Mouse (Mus musculus): ENCODE results near the gene Syne1. TPM values are rescaled to one million over a fixed set of nuclear protein-coding genes. Genes with fewer than 3 reads are reported as not detected.

Syne1 gene
- polyA plus RNA-seq, 1 experiment from 2014 or later = 21.7 TPM

GRCm38 (mm10) chr10:5141471-5141870 is 409.8 kb downstream of the Syne1 start:
- Histone ChIP-seq H3K9me3 (ENCODE audit: control insufficient read depth, low read length) (no peaks in the 10 kb centered on the region), H3K4me3 (replicated peaks; ENCODE audit: low read length) (no peak overlapping the region), H3K27me3 (ENCODE audit: control insufficient read depth, insufficient read depth, low read length) (no peaks in the 10 kb centered on the region), H3K4me1 (replicated peaks; ENCODE audit: control insufficient read depth, insufficient read depth, low read length) (no peaks in the 10 kb centered on the region), H3K9ac (no peak overlapping the region), H3K4me2 (replicated peaks) (no peak overlapping the region), H3K36me3 (replicated peaks; ENCODE audit: control insufficient read depth, insufficient read depth) (peaks cover 44% of the 10 kb centered on the region), H3K27ac (no peak overlapping the region)
- WGBS = 87% methylated on average over 5 of the region's 5 CpGs
- DNase-seq (ENCODE audit: low spot score) (no peak), ATAC-seq (ENCODE audit: low FRiP score) (no peak)

DNA sequence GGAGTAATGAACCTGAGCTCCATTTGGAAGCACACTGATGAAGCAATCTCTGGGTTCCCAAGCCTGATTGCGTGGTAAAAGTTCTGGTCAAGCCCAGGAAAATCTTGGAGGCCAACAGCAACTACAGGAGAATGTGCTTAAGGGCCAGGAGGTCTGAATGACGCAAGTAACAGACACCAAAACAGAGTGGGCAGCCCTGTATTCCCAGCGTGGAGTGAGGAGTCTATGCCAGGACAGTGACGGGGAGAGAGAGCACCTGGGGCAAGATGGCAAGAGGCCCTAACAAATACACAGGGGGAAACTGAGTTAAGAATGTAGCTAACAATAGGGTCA is 411.4 kb downstream of the Syne1 start:
- WGBS = 88% methylated on average over 4 of the region's 4 CpGs
- no peaks in the 10 kb centered on the region for H3K27me3 ChIP-seq (ENCODE audit: control insufficient read depth, insufficient read depth, low read length)
- no peak overlapping the region for H3K4me3 ChIP-seq (replicated peaks; ENCODE audit: low read length)
- H3K4me2 ChIP-seq (replicated peaks) = no peak overlapping the region
- H3K27ac ChIP-seq = no peak overlapping the region
- no peak for DNase-seq (ENCODE audit: low spot score)
- ATAC-seq (ENCODE audit: low FRiP score) = no peak
- no peak overlapping the region for H3K9ac ChIP-seq
- H3K9me3 ChIP-seq (ENCODE audit: control insufficient read depth, low read length) = no peaks in the 10 kb centered on the region
- peaks cover 44% of the 10 kb centered on the region for H3K36me3 ChIP-seq (replicated peaks; ENCODE audit: control insufficient read depth, insufficient read depth)
- no peaks in the 10 kb centered on the region for H3K4me1 ChIP-seq (replicated peaks; ENCODE audit: control insufficient read depth, insufficient read depth, low read length)

DNA sequence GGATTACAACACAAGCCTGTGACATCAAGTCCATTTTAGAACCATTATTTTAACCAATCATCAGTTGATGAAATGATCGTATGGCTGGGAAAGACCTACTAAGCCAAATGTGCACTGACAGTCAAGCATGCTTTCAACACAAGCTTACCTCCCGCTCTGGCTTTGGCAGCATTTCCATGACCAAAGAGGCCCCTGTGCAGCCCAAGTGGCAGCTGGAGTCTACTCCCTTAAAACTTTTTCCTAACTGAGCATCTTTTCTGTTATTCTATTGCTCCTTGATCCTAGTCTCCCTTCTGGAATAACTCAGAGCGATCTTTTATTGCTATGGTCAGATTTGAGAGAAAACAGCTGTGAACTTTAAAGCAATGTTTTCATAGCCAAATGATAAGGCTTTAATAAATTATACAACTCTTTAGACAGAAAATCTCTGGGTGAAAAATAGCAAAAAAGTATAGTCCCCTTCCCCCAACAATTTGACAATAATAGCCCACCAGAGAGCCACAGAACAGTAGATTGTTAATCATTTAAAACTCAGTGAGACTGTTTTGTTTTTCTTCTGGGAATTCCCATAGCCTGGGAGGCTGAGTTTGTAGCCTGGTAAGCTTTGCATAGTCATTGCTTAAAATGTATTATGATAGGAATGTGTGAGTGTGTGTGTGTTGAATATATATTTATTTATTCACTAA is 411.9 kb downstream of the Syne1 start:
- H3K4me1 ChIP-seq (replicated peaks; ENCODE audit: control insufficient read depth, insufficient read depth, low read length) = no peaks in the 10 kb centered on the region
- no peak overlapping the region for H3K27ac ChIP-seq
- H3K9me3 ChIP-seq (ENCODE audit: control insufficient read depth, low read length) = no peaks in the 10 kb centered on the region
- WGBS = 92% methylated on average over 3 of the region's 3 CpGs
- H3K36me3 ChIP-seq (replicated peaks; ENCODE audit: control insufficient read depth, insufficient read depth) = peaks cover 44% of the 10 kb centered on the region
- DNase-seq (ENCODE audit: low spot score) = no peak
- no peak overlapping the region for H3K4me3 ChIP-seq (replicated peaks; ENCODE audit: low read length)
- no peak overlapping the region for H3K4me2 ChIP-seq (replicated peaks)
- H3K27me3 ChIP-seq (ENCODE audit: control insufficient read depth, insufficient read depth, low read length) = no peaks in the 10 kb centered on the region
- ATAC-seq (ENCODE audit: low FRiP score) = no peak
- no peak overlapping the region for H3K9ac ChIP-seq

- no peaks in the 10 kb centered on the region for H3K27me3 ChIP-seq (ENCODE audit: control insufficient read depth, insufficient read depth, low read length)
- H3K9me3 ChIP-seq (ENCODE audit: control insufficient read depth, low read length) = no peaks in the 10 kb centered on the region
- no peak overlapping the region for H3K9ac ChIP-seq
- H3K4me2 ChIP-seq (replicated peaks) = no peak overlapping the region
- no peak overlapping the region for H3K27ac ChIP-seq
- no peaks in the 10 kb centered on the region for H3K4me1 ChIP-seq (replicated peaks; ENCODE audit: control insufficient read depth, insufficient read depth, low read length)
- ATAC-seq (ENCODE audit: low FRiP score) (no peak), DNase-seq (ENCODE audit: low spot score) (no peak)
- no peak overlapping the region for H3K4me3 ChIP-seq (replicated peaks; ENCODE audit: low read length)
- peaks cover 15% of the 10 kb centered on the region for H3K36me3 ChIP-seq (replicated peaks; ENCODE audit: control insufficient read depth, insufficient read depth)
- WGBS = 95% methylated on average over 3 of the region's 3 CpGs
These were observed 419.2 kb downstream of the Syne1 start for GRCm38 (mm10) chr10:5132050-5132449.

DNA sequence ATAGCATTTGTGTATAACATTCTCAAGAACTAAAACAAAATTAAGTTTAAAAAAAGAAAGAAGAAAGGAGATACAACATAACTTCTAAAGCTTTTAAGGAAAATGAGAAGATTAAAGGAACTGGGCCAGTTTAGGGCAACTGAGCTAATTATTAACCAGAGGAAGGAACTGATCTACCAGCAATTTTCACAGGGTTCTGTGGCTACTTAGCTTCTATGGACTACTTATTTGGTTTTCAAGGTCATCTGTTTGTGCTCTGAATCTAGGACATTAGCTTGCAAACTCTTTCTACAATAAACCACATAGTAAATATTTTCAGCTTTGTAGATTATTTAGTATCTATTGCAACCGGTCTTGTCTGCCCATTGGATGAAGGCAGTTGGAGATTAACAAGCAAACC is 420.8 kb downstream of the Syne1 start:
- DNase-seq (ENCODE audit: low spot score) = no peak
- H3K9ac ChIP-seq = no peak overlapping the region
- peaks cover 31% of the 10 kb centered on the region for H3K36me3 ChIP-seq (replicated peaks; ENCODE audit: control insufficient read depth, insufficient read depth)
- WGBS = 96% methylated on average over 1 of the region's 1 CpGs
- no peak overlapping the region for H3K4me3 ChIP-seq (replicated peaks; ENCODE audit: low read length)
- H3K4me2 ChIP-seq (replicated peaks) = no peak overlapping the region
- H3K9me3 ChIP-seq (ENCODE audit: control insufficient read depth, low read length) = no peaks in the 10 kb centered on the region
- no peaks in the 10 kb centered on the region for H3K27me3 ChIP-seq (ENCODE audit: control insufficient read depth, insufficient read depth, low read length)
- no peaks in the 10 kb centered on the region for H3K4me1 ChIP-seq (replicated peaks; ENCODE audit: control insufficient read depth, insufficient read depth, low read length)
- ATAC-seq (ENCODE audit: low FRiP score) = no peak
- H3K27ac ChIP-seq = no peak overlapping the region

DNA sequence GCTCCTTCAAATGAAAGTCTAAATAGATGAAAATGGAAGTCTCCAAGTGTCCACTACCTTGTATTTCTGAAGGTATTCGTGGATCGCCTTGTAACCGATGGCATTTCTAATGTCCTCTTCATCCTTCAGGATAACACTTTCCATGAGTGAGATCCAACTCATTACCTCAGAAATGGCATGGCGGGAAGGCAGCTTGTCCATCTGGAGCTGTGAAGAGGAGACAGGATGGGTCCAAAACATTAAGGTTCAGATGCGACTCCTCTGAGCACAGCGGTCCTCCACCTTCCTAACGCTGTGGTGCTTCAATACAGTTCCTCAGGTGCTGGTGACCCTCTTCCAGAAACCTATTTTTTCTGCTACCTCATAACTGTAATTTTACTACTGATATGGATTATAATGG is 426.5 kb downstream of the Syne1 start:
- peaks cover 68% of the 10 kb centered on the region for H3K36me3 ChIP-seq (replicated peaks; ENCODE audit: control insufficient read depth, insufficient read depth)
- DNase-seq (ENCODE audit: low spot score) (no peak), ATAC-seq (ENCODE audit: low FRiP score) (no peak)
- H3K27ac ChIP-seq = no peak overlapping the region
- H3K27me3 ChIP-seq (ENCODE audit: control insufficient read depth, insufficient read depth, low read length) = no peaks in the 10 kb centered on the region
- WGBS = 99% methylated on average over 7 of the region's 7 CpGs
- no peaks in the 10 kb centered on the region for H3K4me1 ChIP-seq (replicated peaks; ENCODE audit: control insufficient read depth, insufficient read depth, low read length)
- H3K4me3 ChIP-seq (replicated peaks; ENCODE audit: low read length) = no peak overlapping the region
- H3K9me3 ChIP-seq (ENCODE audit: control insufficient read depth, low read length) = no peaks in the 10 kb centered on the region
- H3K9ac ChIP-seq = no peak overlapping the region
- H3K4me2 ChIP-seq (replicated peaks) = no peak overlapping the region

DNA sequence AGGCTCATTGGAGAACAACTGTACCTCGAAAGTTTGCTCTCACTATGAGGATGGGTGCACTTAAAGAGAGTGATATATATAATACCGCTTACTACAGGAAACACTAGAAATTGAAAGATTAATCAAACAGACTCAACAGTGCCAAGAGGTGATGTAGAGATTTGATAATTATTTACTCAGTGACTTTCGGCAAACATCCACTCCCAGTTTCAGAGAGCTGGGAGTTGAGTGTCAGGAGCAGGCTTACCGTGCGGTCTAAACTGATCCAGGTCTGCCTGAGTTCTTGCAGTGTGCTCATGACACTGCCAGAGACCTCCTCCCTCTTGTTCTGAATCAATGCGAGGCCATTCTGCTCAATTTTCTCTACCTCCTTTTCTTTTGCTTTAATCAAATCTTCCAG is 434.6 kb downstream of the Syne1 start:
- WGBS = 91% methylated on average over 6 of the region's 6 CpGs
- peaks cover 55% of the 10 kb centered on the region for H3K36me3 ChIP-seq (replicated peaks; ENCODE audit: control insufficient read depth, insufficient read depth)
- DNase-seq (ENCODE audit: low spot score) = no peak
- H3K9me3 ChIP-seq (ENCODE audit: control insufficient read depth, low read length) = no peaks in the 10 kb centered on the region
- H3K4me2 ChIP-seq (replicated peaks) = no peak overlapping the region
- H3K4me3 ChIP-seq (replicated peaks; ENCODE audit: low read length) = no peak overlapping the region
- H3K4me1 ChIP-seq (replicated peaks; ENCODE audit: control insufficient read depth, insufficient read depth, low read length) = no peaks in the 10 kb centered on the region
- ATAC-seq (ENCODE audit: low FRiP score) = no peak
- H3K9ac ChIP-seq = no peak overlapping the region
- no peaks in the 10 kb centered on the region for H3K27me3 ChIP-seq (ENCODE audit: control insufficient read depth, insufficient read depth, low read length)
- H3K27ac ChIP-seq = no peak overlapping the region

GRCm38 (mm10) chr10:5116155-5116554 is 435.1 kb downstream of the Syne1 start:
- Histone ChIP-seq H3K4me3 (replicated peaks; ENCODE audit: low read length) (no peak overlapping the region), H3K36me3 (replicated peaks; ENCODE audit: control insufficient read depth, insufficient read depth) (peaks cover 55% of the 10 kb centered on the region), H3K4me2 (replicated peaks) (no peak overlapping the region), H3K27me3 (ENCODE audit: control insufficient read depth, insufficient read depth, low read length) (no peaks in the 10 kb centered on the region), H3K9ac (no peak overlapping the region), H3K4me1 (replicated peaks; ENCODE audit: control insufficient read depth, insufficient read depth, low read length) (no peaks in the 10 kb centered on the region), H3K9me3 (ENCODE audit: control insufficient read depth, low read length) (no peaks in the 10 kb centered on the region), H3K27ac (no peak overlapping the region)
- DNase-seq (ENCODE audit: low spot score) (no peak), ATAC-seq (ENCODE audit: low FRiP score) (no peak)
- WGBS = 81% methylated on average over 5 of the region's 5 CpGs

GRCm38 (mm10) chr10:5110773-5111172 is 440.5 kb downstream of the Syne1 start:
- H3K27ac ChIP-seq = no peak overlapping the region
- no peaks in the 10 kb centered on the region for H3K27me3 ChIP-seq (ENCODE audit: control insufficient read depth, insufficient read depth, low read length)
- no peak for DNase-seq (ENCODE audit: low spot score)
- H3K9me3 ChIP-seq (ENCODE audit: control insufficient read depth, low read length) = no peaks in the 10 kb centered on the region
- no peak overlapping the region for H3K9ac ChIP-seq
- H3K4me1 ChIP-seq (replicated peaks; ENCODE audit: control insufficient read depth, insufficient read depth, low read length) = no peaks in the 10 kb centered on the region
- peaks cover 81% of the 10 kb centered on the region for H3K36me3 ChIP-seq (replicated peaks; ENCODE audit: control insufficient read depth, insufficient read depth)
- no peak for ATAC-seq (ENCODE audit: low FRiP score)
- WGBS = 96% methylated on average over 5 of the region's 5 CpGs
- H3K4me3 ChIP-seq (replicated peaks; ENCODE audit: low read length) = no peak overlapping the region
- H3K4me2 ChIP-seq (replicated peaks) = no peak overlapping the region

DNA sequence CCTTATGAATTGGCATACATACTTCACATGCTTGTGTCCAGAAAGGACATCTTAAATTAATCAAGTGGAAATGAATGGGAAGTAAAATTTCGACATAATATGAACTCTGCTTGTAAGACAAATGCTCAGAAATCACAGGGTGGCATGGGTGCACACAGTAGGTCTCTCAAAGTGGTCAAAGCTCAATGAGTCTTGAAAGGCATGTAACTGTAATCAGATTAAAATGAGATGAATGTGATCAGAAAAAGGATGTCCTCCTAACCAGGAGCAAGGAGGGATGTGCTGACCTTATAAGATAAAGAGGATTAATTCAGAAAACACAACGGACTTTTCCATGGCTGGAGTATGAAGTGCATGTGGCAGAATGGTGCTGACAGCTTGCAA is 453.5 kb downstream of the Syne1 start:
- Histone ChIP-seq H3K27me3 (ENCODE audit: control insufficient read depth, insufficient read depth, low read length) (no peaks in the 10 kb centered on the region), H3K4me2 (replicated peaks) (no peak overlapping the region)
- 75% methylated on average over 2 of the region's 2 CpGs for WGBS

More for the DNA sequence above, 453.5 kb downstream of the Syne1 start:
- Histone ChIP-seq H3K9ac (no peak overlapping the region), H3K9me3 (ENCODE audit: control insufficient read depth, low read length) (no peaks in the 10 kb centered on the region), H3K4me3 (replicated peaks; ENCODE audit: low read length) (no peak overlapping the region), H3K4me1 (replicated peaks; ENCODE audit: control insufficient read depth, insufficient read depth, low read length) (no peaks in the 10 kb centered on the region), H3K27ac (no peak overlapping the region), H3K36me3 (replicated peaks; ENCODE audit: control insufficient read depth, insufficient read depth) (peaks cover 27% of the 10 kb centered on the region)
- no peak for DNase-seq (ENCODE audit: low spot score)
- no peak for ATAC-seq (ENCODE audit: low FRiP score)
